Mouse (Mus musculus) hindbrain, embryonic 10.5 days (tissue): Measurements from ENCODE around the gene Pcyt2. TPM values are rescaled to one million over a fixed set of nuclear protein-coding genes. Genes with fewer than 3 reads are reported as not detected.

Experiments used
- DNase-seq: peaks from one replicate; pipeline ENCODE4 v3.0.0-alpha.2; 2017; ENCODE audit warnings: low spot score
- H3K27ac ChIP-seq: fragments of 300-500 bp; sonication (generic); 2 replicates; pipeline ENCODE4 v1.5.1; 2016; ENCODE audit warnings: mild to moderate bottlenecking, moderate library complexity
- H3K27me3 ChIP-seq: fragments of 300-500 bp; sonication (generic); 2 replicates; pipeline ENCODE4 v1.6.1; 2016; ENCODE audit warnings: mild to moderate bottlenecking; ENCODE audit not compliant: poor library complexity, insufficient read depth, severe bottlenecking
- H3K36me3 ChIP-seq: fragments of 300-500 bp; sonication (generic); 2 replicates; pipeline ENCODE4 v1.6.1; 2016; ENCODE audit warnings: mild to moderate bottlenecking, moderate library complexity
- H3K4me1 ChIP-seq: fragments of 300-500 bp; sonication (generic); replicated peaks from 2 replicates; pipeline ENCODE4 v1.6.1; 2016; ENCODE audit warnings: mild to moderate bottlenecking
- H3K4me3 ChIP-seq: fragments of 300-500 bp; sonication (generic); 2 replicates; pipeline ENCODE4 v1.5.1; 2016; ENCODE audit warnings: mild to moderate bottlenecking, moderate library complexity
- H3K9me3 ChIP-seq: fragments of 300-500 bp; sonication (generic); 2 replicates; pipeline ENCODE4 v1.6.1; 2016; ENCODE audit warnings: mild to moderate bottlenecking, moderate library complexity
- WGBS: fragments of 180-500 bp; shearing (Covaris S2); methylation state at CpG from one replicate; pipeline ENCODE4 v1.1.7; 2016; 5-methylcytosine and 5-hydroxymethylcytosine counted together
- polyA plus RNA-seq: library from polyadenylated mRNA; unstranded; fragments of >200 nt; fragmentation: Nextera tagmentation; extraction: Ambion mirVana; gene quantifications from 2 replicates; pipeline ENCODE4 v1.2.1, GENCODE M21; 2016

Pcyt2 gene
- polyA plus RNA-seq, 1 experiment from 2014 or later = 160 TPM

GRCm38 (mm10) chr11:120630881-120631725, 13.4 kb upstream of the Pcyt2 start:
- Histone ChIP-seq H3K27ac (peak overlapping the region; percentile 76), H3K4me1 (peaks cover 54% of the 10 kb centered on the region), H3K9me3 (no peaks in the 10 kb centered on the region), H3K4me3 (peak overlapping the region; percentile 96), H3K36me3 (peaks cover 40% of the 10 kb centered on the region), H3K27me3 (no peaks in the 10 kb centered on the region)
- DNase-seq = no peak
- 45% methylated on average over 7 of the region's 7 CpGs for WGBS

- Histone ChIP-seq H3K36me3 (peaks cover 41% of the 10 kb centered on the region), H3K27ac (peak overlapping the region; percentile 76), H3K27me3 (no peaks in the 10 kb centered on the region), H3K4me1 (peaks cover 57% of the 10 kb centered on the region), H3K9me3 (no peaks in the 10 kb centered on the region), H3K4me3 (peak overlapping the region; percentile 96)
- DNase-seq = no peak
- 32% methylated on average over 5 of the region's 5 CpGs for WGBS
These were observed 12.7 kb upstream of the Pcyt2 start for GRCm38 (mm10) chr11:120630401-120630871.

GRCm38 (mm10) chr11:120629911-120630310, 12.2 kb upstream of the Pcyt2 start:
- H3K36me3 ChIP-seq = peaks cover 41% of the 10 kb centered on the region
- H3K4me3 ChIP-seq = peak overlapping the region; percentile 96
- H3K27me3 ChIP-seq = no peaks in the 10 kb centered on the region
- peak; percentile 19 for DNase-seq
- 31% methylated on average over 7 of the region's 7 CpGs for WGBS
- H3K4me1 ChIP-seq = peaks cover 62% of the 10 kb centered on the region
- H3K27ac ChIP-seq = peak overlapping the region; percentile 76
- no peaks in the 10 kb centered on the region for H3K9me3 ChIP-seq

GRCm38 (mm10) chr11:120629341-120629730, 11.6 kb upstream of the Pcyt2 start:
- Histone ChIP-seq H3K36me3 (peaks cover 41% of the 10 kb centered on the region), H3K27me3 (no peaks in the 10 kb centered on the region), H3K9me3 (no peaks in the 10 kb centered on the region), H3K27ac (peak overlapping the region; percentile 76), H3K4me1 (peaks cover 62% of the 10 kb centered on the region), H3K4me3 (peak overlapping the region; percentile 96)
- no peak for DNase-seq
- 75% methylated on average over 23 of the region's 23 CpGs for WGBS

GRCm38 (mm10) chr11:120628601-120629340, 11.0 kb upstream of the Pcyt2 start:
- WGBS = 96% methylated on average over 23 of the region's 23 CpGs
- H3K27ac ChIP-seq = peak overlapping the region; percentile 76; the same call in 1 of the 2 replicates
- no peaks in the 10 kb centered on the region for H3K9me3 ChIP-seq
- peaks cover 41% of the 10 kb centered on the region for H3K36me3 ChIP-seq
- peaks cover 63% of the 10 kb centered on the region for H3K4me1 ChIP-seq
- peak overlapping the region; percentile 96; the same call in 1 of the 2 replicates for H3K4me3 ChIP-seq
- no peak for DNase-seq
- no peaks in the 10 kb centered on the region for H3K27me3 ChIP-seq

- 81% methylated on average over 22 of the region's 22 CpGs for WGBS
- DNase-seq = no peak
- Histone ChIP-seq H3K27ac (no peak overlapping the region), H3K36me3 (peaks cover 49% of the 10 kb centered on the region), H3K9me3 (no peaks in the 10 kb centered on the region), H3K4me1 (peaks cover 66% of the 10 kb centered on the region), H3K4me3 (0 out of 2 replicates have a peak overlapping the region, but pooled peaks have one; percentile 6), H3K27me3 (no peaks in the 10 kb centered on the region)
These were observed 9.9 kb upstream of the Pcyt2 start for GRCm38 (mm10) chr11:120627468-120628300.

GRCm38 (mm10) chr11:120626785-120627467, 9.2 kb upstream of the Pcyt2 start:
- no peak overlapping the region for H3K27ac ChIP-seq
- peaks cover 58% of the 10 kb centered on the region for H3K4me1 ChIP-seq
- 0 out of 2 replicates have a peak overlapping the region, but pooled peaks have one; percentile 16 for H3K4me3 ChIP-seq
- no peak for DNase-seq
- peaks cover 56% of the 10 kb centered on the region for H3K36me3 ChIP-seq
- no peaks in the 10 kb centered on the region for H3K27me3 ChIP-seq
- H3K9me3 ChIP-seq = no peaks in the 10 kb centered on the region
- 93% methylated on average over 11 of the region's 11 CpGs for WGBS

- 22% methylated on average over 5 of the region's 5 CpGs for WGBS
- Histone ChIP-seq H3K27ac (peak within 1 kb of the TSS; percentile 88), H3K9me3 (no peaks in the 10 kb centered on the region), H3K4me1 (peaks cover 42% of the 10 kb centered on the region), H3K36me3 (peaks cover 72% of the 10 kb centered on the region), H3K4me3 (peak within 1 kb of the TSS; percentile 93), H3K27me3 (no peaks in the 10 kb centered on the region)
- no peak for DNase-seq
These were observed 7.5 kb upstream of the Pcyt2 start, which contains the start of gene Sirt7 for GRCm38 (mm10) chr11:120625152-120625775. Gene Sirt7, minus strand, starts transcription at chr11:120625240.

- H3K36me3 ChIP-seq = peaks cover 72% of the 10 kb centered on the region
- DNase-seq = peak; percentile 87
- peaks cover 36% of the 10 kb centered on the region for H3K4me1 ChIP-seq
- peak overlapping the region; percentile 93 for H3K4me3 ChIP-seq
- no peaks in the 10 kb centered on the region for H3K9me3 ChIP-seq
- H3K27me3 ChIP-seq = no peaks in the 10 kb centered on the region
- peak overlapping the region; percentile 88 for H3K27ac ChIP-seq
- under 1% methylated on average over 53 of the region's 53 CpGs for WGBS
These were observed 7.0 kb upstream of the Pcyt2 start for GRCm38 (mm10) chr11:120624680-120625111.

- DNase-seq = peak; percentile 64
- peaks cover 72% of the 10 kb centered on the region for H3K36me3 ChIP-seq
- peak overlapping the region; percentile 88 for H3K27ac ChIP-seq
- H3K9me3 ChIP-seq = no peaks in the 10 kb centered on the region
- no peaks in the 10 kb centered on the region for H3K27me3 ChIP-seq
- peaks cover 30% of the 10 kb centered on the region for H3K4me1 ChIP-seq
- 13% methylated on average over 30 of the region's 30 CpGs for WGBS
- peak overlapping the region; percentile 93 for H3K4me3 ChIP-seq
These were observed 6.4 kb upstream of the Pcyt2 start for GRCm38 (mm10) chr11:120623961-120624679.

GRCm38 (mm10) chr11:120622805-120623204, 5.1 kb upstream of the Pcyt2 start:
- no peaks in the 10 kb centered on the region for H3K9me3 ChIP-seq
- DNase-seq = no peak
- no peak overlapping the region for H3K27ac ChIP-seq
- peaks cover 74% of the 10 kb centered on the region for H3K36me3 ChIP-seq
- 90% methylated on average over 6 of the region's 6 CpGs for WGBS
- H3K4me3 ChIP-seq = no peak overlapping the region
- H3K4me1 ChIP-seq = peaks cover 33% of the 10 kb centered on the region
- H3K27me3 ChIP-seq = no peaks in the 10 kb centered on the region
